ENCODE assay signal across 28 mouse cellular contexts in the genomic region with DNA sequence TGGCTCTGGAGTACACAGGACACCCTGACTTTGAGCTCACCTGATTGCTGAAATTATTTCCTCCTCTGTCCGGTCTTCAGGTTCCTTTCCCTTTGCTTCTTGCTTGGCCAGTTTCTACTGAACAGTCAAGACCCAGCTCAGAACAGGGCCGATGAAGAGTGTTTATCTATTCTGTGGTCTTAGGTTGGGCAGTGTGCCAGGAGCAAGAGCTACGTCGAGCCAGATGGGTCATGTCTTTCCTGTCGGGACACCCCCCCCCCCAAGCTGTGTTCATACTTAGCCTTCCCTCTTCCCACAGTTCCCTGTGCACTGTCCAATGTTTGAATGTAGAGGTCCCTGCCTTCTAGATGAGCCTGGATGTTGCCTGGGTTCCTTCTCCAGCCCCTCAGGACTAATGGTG. TPM values are rescaled to one million over a fixed set of nuclear protein-coding genes. Genes with fewer than 3 reads are reported as not detected.
A peak's percentile ranks its signal among the peaks of the same experiment; 100 is the strongest.
DNase-seq lines count a peak whose midpoint lies in the region; ATAC-seq lines count a peak whose summit lies in the region.
"Had no signal": no experiment of that assay in that cellular context is flagged by ENCODE, and none has a peak within 500 bp of the region (broad histone marks: within the 10 kb centered on the region; RNA-seq: fewer than 3 reads in every experiment).

No protein-coding gene starts in this region.

- H3K9me3 ChIP-seq in kidney, embryonic 16.5 days (ENCODE audit: low read length), result no peaks in the 10 kb centered on the region
- H3K9me3 ChIP-seq in lung, embryonic 15.5 days, result no peaks in the 10 kb centered on the region
- H3K9me3 ChIP-seq: embryonic facial prominence, embryonic 15.5 days; G1E; heart, embryonic 10.5 days; kidney, embryonic 15.5 days; limb, embryonic 12.5 days; megakaryocyte, embryonic 14.5 days; midbrain, embryonic 15.5 days; neural tube, embryonic 13.5 days had no signal

- no peaks in the 10 kb centered on the region for H3K27me3 ChIP-seq in kidney, embryonic 16.5 days (ENCODE audit: insufficient read depth, low read length)
- no peaks in the 10 kb centered on the region for H3K27me3 ChIP-seq in lung, embryonic 15.5 days
- H3K27me3 ChIP-seq: CH12.LX; megakaryocyte, embryonic 14.5 days; midbrain, embryonic 15.5 days; neural tube, embryonic 13.5 days had no signal

- 40% methylated on average over 5 of the region's 5 CpGs for WGBS in kidney, embryonic 16.5 days
- WGBS in lung, embryonic 15.5 days, result 22% methylated on average over 5 of the region's 5 CpGs

- H3K4me3 ChIP-seq in kidney, embryonic 16.5 days (ENCODE audit: low read length), result no peak overlapping the region
- H3K4me3 ChIP-seq in lung, embryonic 15.5 days, result no peak overlapping the region
- H3K4me3 ChIP-seq: embryonic facial prominence, embryonic 15.5 days; heart, embryonic 10.5 days; kidney, embryonic 15.5 days; limb, embryonic 12.5 days; megakaryocyte, embryonic 14.5 days; midbrain, embryonic 15.5 days; neural tube, embryonic 13.5 days had no signal

- H3K9ac ChIP-seq in kidney, embryonic 16.5 days (replicated peaks; ENCODE audit: low read length), result no peak overlapping the region
- no peak overlapping the region for H3K9ac ChIP-seq in lung, embryonic 15.5 days
- H3K9ac ChIP-seq: embryonic facial prominence, embryonic 15.5 days; kidney, embryonic 15.5 days; limb, embryonic 12.5 days; midbrain, embryonic 15.5 days; neural tube, embryonic 13.5 days had no signal

- H3K4me2 ChIP-seq in kidney, embryonic 16.5 days (replicated peaks; ENCODE audit: low read depth, low read length), result no peak overlapping the region
- H3K4me2 ChIP-seq in lung, embryonic 15.5 days, result no peak overlapping the region
- H3K4me2 ChIP-seq: embryonic facial prominence, embryonic 15.5 days; kidney, embryonic 15.5 days; limb, embryonic 12.5 days; liver, embryonic 11.5 days; midbrain, embryonic 15.5 days; neural tube, embryonic 13.5 days had no signal

- DNase-seq in kidney, adult 9 months, result no peak
- DNase-seq in lung, postnatal 14 days, result no peak
- peak; percentile 40 for DNase-seq in MEL-GATA-1-ER (ENCODE audit: extremely low read depth, low read depth)
- DNase-seq in heart, postnatal 4 days, result no peak
- DNase-seq in gastrocnemius, postnatal 25 days, result no peak
- DNase-seq: adrenal gland, adult 8-10 months; cerebellum, adult 2 months; cerebellum, postnatal 25 days; embryo, embryonic 11 days; layer of hippocampus, postnatal 36 days; lung, adult 2 months; right cerebral cortex, postnatal 4 days had no signal

- 0 out of 2 replicates have a peak, but pooled peaks cover 3% of the 10 kb centered on the region for H3K36me3 ChIP-seq in kidney, embryonic 16.5 days (ENCODE audit: insufficient read depth, low read length)
- H3K36me3 ChIP-seq in lung, embryonic 15.5 days, result no peaks in the 10 kb centered on the region
- H3K36me3 ChIP-seq: embryonic facial prominence, embryonic 15.5 days; midbrain, embryonic 15.5 days had no signal

- no peak overlapping the region for H3K27ac ChIP-seq in kidney, embryonic 16.5 days (ENCODE audit: low read length)
- 0 out of 2 replicates have a peak overlapping the region, but pooled peaks have one; percentile 10 for H3K27ac ChIP-seq in lung, embryonic 15.5 days
- H3K27ac ChIP-seq: embryonic facial prominence, embryonic 15.5 days; heart, embryonic 10.5 days; hindbrain, postnatal 0 days; kidney, embryonic 15.5 days; limb, embryonic 12.5 days; midbrain, embryonic 15.5 days; neural tube, embryonic 13.5 days had no signal

- 0 out of 2 replicates have a peak, but pooled peaks have one; percentile 21 for ATAC-seq in kidney, embryonic 16.5 days (ENCODE audit: low FRiP score, low TSS enrichment)
- peak; percentile 45 for ATAC-seq in lung, embryonic 15.5 days (ENCODE audit: borderline replicate concordance, extremely low read depth, low FRiP score, low TSS enrichment)
- peak; percentile 27; the same call in 1 of the 2 replicates for ATAC-seq in megakaryocyte progenitor cell, adult 5-6 weeks (replicated peaks; ENCODE audit: poor library complexity)
- ATAC-seq: activated CD4-positive, CD25-positive, alpha-beta regulatory T cell, adult 4 months; forebrain, embryonic 14.5 days; hindbrain, postnatal 0 days; midbrain, embryonic 15.5 days had no signal

- peaks cover 11% of the 10 kb centered on the region; the same call in 1 of the 2 replicates for H3K4me1 ChIP-seq in kidney, embryonic 16.5 days (ENCODE audit: insufficient read depth, low read length)
- H3K4me1 ChIP-seq in lung, embryonic 15.5 days, result peaks cover 22% of the 10 kb centered on the region
- H3K4me1 ChIP-seq: heart, embryonic 10.5 days had no signal

RNA-seq across cellular contexts. Expression of a gene that starts 7.4 kb away (rescaled TPM):
- 94.6 and 98.5 TPM in 2 replicates for polyA plus RNA-seq in kidney, embryonic 16.5 days (2015; fragmentation: Nextera tagmentation; extraction: Ambion mirVana)
- polyA plus RNA-seq in lung, embryonic 15.5 days (2015; fragmentation: Nextera tagmentation; extraction: Ambion mirVana), result 80.8 and 84.0 TPM in 2 replicates
- total RNA-seq in megakaryocyte progenitor cell, adult 5-6 weeks (2015), result 25.1 and 32.0 TPM in 2 replicates
- total RNA-seq in megakaryocyte progenitor cell, adult 5-6 weeks (2017), result 53.3 and 59.3 TPM in 2 replicates
- 10 to 100 TPM; 48.1 to 49.0 TPM for total RNA-seq in heart, postnatal 4 days (2021)
- total RNA-seq in gastrocnemius, postnatal 25 days (2021), result 10 to 100 TPM; 23.4 to 27.2 TPM

RNA-seq across cellular contexts. Expression of a gene that starts 7.9 kb away (rescaled TPM):
- polyA plus RNA-seq in kidney, embryonic 16.5 days (2015; fragmentation: Nextera tagmentation; extraction: Ambion mirVana), result 8.9 and 9.9 TPM in 2 replicates
- 9.8 and 9.9 TPM in 2 replicates for polyA plus RNA-seq in lung, embryonic 15.5 days (2015; fragmentation: Nextera tagmentation; extraction: Ambion mirVana)
- total RNA-seq in megakaryocyte progenitor cell, adult 5-6 weeks (2015), result 2.1 and 3.0 TPM in 2 replicates
- 3.9 and 4.7 TPM in 2 replicates for total RNA-seq in megakaryocyte progenitor cell, adult 5-6 weeks (2017)
- total RNA-seq in heart, postnatal 4 days (2021), result 1 to 10 TPM; 4.2 to 5.2 TPM
- total RNA-seq in gastrocnemius, postnatal 25 days (2021), result 1 to 10 TPM; 3.1 to 4.8 TPM
